Mouse (Mus musculus): ENCODE data around the gene Impdh2. TPM values are rescaled to one million over a fixed set of nuclear protein-coding genes. Genes with fewer than 3 reads are reported as not detected.

The Impdh2 gene
- polyA plus RNA-seq, 1 experiment from 2014 or later: 227 TPM

DNA sequence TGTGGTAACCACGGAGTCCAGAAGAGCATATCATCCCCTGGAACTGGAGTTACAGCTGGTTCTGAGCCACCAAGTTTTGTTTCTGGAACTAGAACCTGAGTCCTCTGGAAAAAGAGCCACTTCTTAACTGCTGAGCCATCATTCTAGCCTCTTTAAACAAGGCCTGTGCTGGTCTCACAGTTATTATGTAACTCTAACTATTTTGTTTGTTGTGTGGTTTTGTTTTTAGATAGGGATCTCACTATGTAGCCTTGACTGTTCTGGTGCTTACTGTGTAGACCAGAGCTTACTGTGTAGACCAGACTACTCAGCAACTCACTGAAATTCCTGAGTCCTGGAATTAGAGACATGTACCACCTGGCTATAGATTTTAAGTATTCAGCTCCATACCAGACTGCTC is 13.2 kb upstream of the Impdh2 start:
- H3K9ac ChIP-seq: no peak overlapping the region
- no peak overlapping the region for H3K4me2 ChIP-seq
- H3K4me1 ChIP-seq: no peaks in the 10 kb centered on the region
- H3K4me3 ChIP-seq: no peak overlapping the region
- H3K27me3 ChIP-seq: no peaks in the 10 kb centered on the region
- no peak overlapping the region for H3K27ac ChIP-seq
- H3K36me3 ChIP-seq: peaks cover 86% of the 10 kb centered on the region
- WGBS: 95% methylated on average over 1 of the region's 1 CpGs
- ATAC-seq (ENCODE audit: insufficient number of reproducible peaks, insufficient read depth, low FRiP score, low TSS enrichment, low read depth): no peak
- H3K9me3 ChIP-seq: no peaks in the 10 kb centered on the region

GRCm38 (mm10) chr9:108559169-108559568 is 917 bp upstream of the Impdh2 start:
- no peak overlapping the region for H3K4me2 ChIP-seq
- H3K4me3 ChIP-seq: no peak overlapping the region
- no peaks in the 10 kb centered on the region for H3K9me3 ChIP-seq
- WGBS: 84% methylated on average over 4 of the region's 4 CpGs
- H3K36me3 ChIP-seq: peaks cover 79% of the 10 kb centered on the region
- H3K27ac ChIP-seq: peak overlapping the region; percentile 29; the same call in 1 of the 2 replicates
- H3K27me3 ChIP-seq: no peaks in the 10 kb centered on the region
- no peak overlapping the region for H3K9ac ChIP-seq
- no peak for ATAC-seq (ENCODE audit: insufficient number of reproducible peaks, insufficient read depth, low FRiP score, low TSS enrichment, low read depth)
- H3K4me1 ChIP-seq: peaks cover 14% of the 10 kb centered on the region

DNA sequence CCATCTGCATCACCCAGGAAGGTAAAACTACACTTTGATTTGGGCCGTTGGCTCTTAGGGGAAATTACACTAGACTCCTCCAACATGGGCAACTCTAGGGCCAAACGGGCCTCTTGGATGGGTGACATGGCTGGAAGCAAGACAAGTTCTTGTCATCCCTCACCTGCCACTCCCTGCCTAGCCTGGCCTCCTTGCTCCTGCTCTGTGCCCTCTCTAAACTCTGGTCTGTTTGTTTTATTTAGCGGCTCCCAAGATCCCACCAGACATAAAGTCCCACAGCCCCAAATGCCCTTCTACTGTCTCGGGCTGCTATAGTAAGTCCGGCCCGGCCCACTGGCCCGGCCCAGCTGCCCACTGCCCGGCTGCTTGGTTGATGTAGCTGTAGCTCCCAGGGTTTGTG is 3.6 kb downstream of the Impdh2 start:
- H3K36me3 ChIP-seq: peaks cover 58% of the 10 kb centered on the region
- no peak for ATAC-seq (ENCODE audit: insufficient number of reproducible peaks, insufficient read depth, low FRiP score, low TSS enrichment, low read depth)
- no peak overlapping the region for H3K4me3 ChIP-seq

GRCm38 (mm10) chr9:108564131-108564530 is 4.0 kb downstream of the Impdh2 start:
- ATAC-seq (ENCODE audit: insufficient number of reproducible peaks, insufficient read depth, low FRiP score, low TSS enrichment, low read depth): no peak
- H3K4me1 ChIP-seq: peaks cover 37% of the 10 kb centered on the region
- no peaks in the 10 kb centered on the region for H3K27me3 ChIP-seq
- WGBS: 79% methylated on average over 7 of the region's 7 CpGs
- no peak overlapping the region for H3K4me3 ChIP-seq
- no peaks in the 10 kb centered on the region for H3K9me3 ChIP-seq
- no peak overlapping the region for H3K27ac ChIP-seq
- H3K36me3 ChIP-seq: peaks cover 53% of the 10 kb centered on the region
- H3K9ac ChIP-seq: peak overlapping the region; percentile 32; the same call in 1 of the 2 replicates
- H3K4me2 ChIP-seq: no peak overlapping the region

More for the DNA sequence above, 3.6 kb downstream of the Impdh2 start:
- peak overlapping the region; percentile 32; the same call in 1 of the 2 replicates for H3K9ac ChIP-seq
- no peaks in the 10 kb centered on the region for H3K9me3 ChIP-seq
- WGBS: 93% methylated on average over 8 of the region's 8 CpGs
- H3K4me2 ChIP-seq: no peak overlapping the region
- H3K4me1 ChIP-seq: peaks cover 34% of the 10 kb centered on the region
- no peaks in the 10 kb centered on the region for H3K27me3 ChIP-seq
- H3K27ac ChIP-seq: no peak overlapping the region

- peak overlapping the region; percentile 74 for H3K4me3 ChIP-seq
- peak overlapping the region; percentile 97 for H3K4me2 ChIP-seq
- peak overlapping the region; percentile 92 for H3K27ac ChIP-seq
- ATAC-seq (ENCODE audit: insufficient number of reproducible peaks, insufficient read depth, low FRiP score, low TSS enrichment, low read depth): no peak
- peaks cover 54% of the 10 kb centered on the region for H3K4me1 ChIP-seq
- no peaks in the 10 kb centered on the region for H3K27me3 ChIP-seq
- peaks cover 53% of the 10 kb centered on the region for H3K36me3 ChIP-seq
- H3K9ac ChIP-seq: peak overlapping the region; percentile 87
- WGBS: 13% methylated on average over 35 of the region's 35 CpGs
- H3K9me3 ChIP-seq: no peaks in the 10 kb centered on the region
Observed at GRCm38 (mm10) chr9:108565881-108566814, 6.1 kb downstream of the Impdh2 start.

- under 1% methylated on average over 73 of the region's 73 CpGs for WGBS
- peaks cover 53% of the 10 kb centered on the region for H3K36me3 ChIP-seq
Observed at GRCm38 (mm10) chr9:108566815-108567776, 7.0 kb downstream of the Impdh2 start, which contains the start of gene Ndufaf3. Gene Ndufaf3 (minus strand): TSS chr9:108567434.

DNA sequence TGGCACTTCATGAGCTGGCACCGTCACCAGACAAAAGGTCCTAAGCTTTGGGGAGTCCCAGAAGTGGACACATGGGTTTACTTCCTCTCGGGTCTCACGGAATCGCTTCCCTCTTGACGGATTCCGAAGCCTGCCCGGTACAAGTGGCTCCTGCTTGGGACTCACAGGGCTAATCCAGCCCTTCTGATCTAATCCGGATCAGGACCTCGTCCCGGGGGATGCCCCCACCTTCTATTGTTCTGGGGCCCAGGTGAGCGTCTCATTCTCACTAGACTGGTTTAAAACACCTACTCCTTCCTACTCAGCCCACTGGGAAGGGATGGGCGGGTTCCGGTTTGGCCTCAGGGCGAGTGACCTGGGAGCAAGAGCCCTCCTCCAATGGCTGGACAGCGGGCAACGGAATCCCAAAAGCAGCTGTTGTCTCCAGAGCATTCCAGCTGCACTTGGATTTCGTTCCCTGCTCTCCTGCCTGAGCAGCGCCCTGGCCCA is 7.9 kb downstream of the Impdh2 start:
- peaks cover 54% of the 10 kb centered on the region for H3K36me3 ChIP-seq
- H3K4me2 ChIP-seq: peak overlapping the region; percentile 97
- H3K9ac ChIP-seq: peak overlapping the region; percentile 87
- H3K4me3 ChIP-seq: peak overlapping the region; percentile 74
- peaks cover 48% of the 10 kb centered on the region for H3K4me1 ChIP-seq
- H3K27ac ChIP-seq: peak overlapping the region; percentile 92
- ATAC-seq (ENCODE audit: insufficient number of reproducible peaks, insufficient read depth, low FRiP score, low TSS enrichment, low read depth): no peak
- WGBS: 7% methylated on average over 18 of the region's 18 CpGs
- no peaks in the 10 kb centered on the region for H3K9me3 ChIP-seq
- H3K27me3 ChIP-seq: no peaks in the 10 kb centered on the region

More at GRCm38 (mm10) chr9:108566815-108567776, 7.0 kb downstream of the Impdh2 start, which contains the start of gene Ndufaf3:
- H3K4me1 ChIP-seq: peaks cover 48% of the 10 kb centered on the region
- peak within 1 kb of the TSS; percentile 97 for H3K4me2 ChIP-seq
- H3K27me3 ChIP-seq: no peaks in the 10 kb centered on the region
- ATAC-seq (ENCODE audit: insufficient number of reproducible peaks, insufficient read depth, low FRiP score, low TSS enrichment, low read depth): peak; percentile 72
- H3K27ac ChIP-seq: peak within 1 kb of the TSS; percentile 92
- peak within 1 kb of the TSS; percentile 87 for H3K9ac ChIP-seq
- H3K4me3 ChIP-seq: peak within 1 kb of the TSS; percentile 74
- no peaks in the 10 kb centered on the region for H3K9me3 ChIP-seq

GRCm38 (mm10) chr9:108568511-108568921 is 8.4 kb downstream of the Impdh2 start:
- peaks cover 48% of the 10 kb centered on the region for H3K4me1 ChIP-seq
- peak overlapping the region; percentile 87; the same call in 1 of the 2 replicates for H3K9ac ChIP-seq
- peak overlapping the region; percentile 92; the same call in 1 of the 2 replicates for H3K27ac ChIP-seq
- peaks cover 54% of the 10 kb centered on the region for H3K36me3 ChIP-seq
- H3K27me3 ChIP-seq: no peaks in the 10 kb centered on the region
- H3K4me3 ChIP-seq: peak overlapping the region; percentile 74
- no peak for ATAC-seq (ENCODE audit: insufficient number of reproducible peaks, insufficient read depth, low FRiP score, low TSS enrichment, low read depth)
- no peaks in the 10 kb centered on the region for H3K9me3 ChIP-seq
- 72% methylated on average over 17 of the region's 17 CpGs for WGBS
- H3K4me2 ChIP-seq: peak overlapping the region; percentile 97

- peak; percentile 45 for ATAC-seq (ENCODE audit: insufficient number of reproducible peaks, insufficient read depth, low FRiP score, low TSS enrichment, low read depth)
- Histone ChIP-seq H3K4me1 (peaks cover 51% of the 10 kb centered on the region), H3K9ac (peak within 1 kb of the TSS; percentile 78), H3K36me3 (peaks cover 54% of the 10 kb centered on the region), H3K4me2 (peak within 1 kb of the TSS; percentile 99), H3K27ac (peak within 1 kb of the TSS; percentile 73), H3K9me3 (no peaks in the 10 kb centered on the region), H3K27me3 (no peaks in the 10 kb centered on the region), H3K4me3 (peak within 1 kb of the TSS; percentile 68)
- 5% methylated on average over 42 of the region's 42 CpGs for WGBS
Observed at GRCm38 (mm10) chr9:108569381-108570206, 9.5 kb downstream of the Impdh2 start, which contains the start of gene Dalrd3. Gene Dalrd3 (plus strand): TSS chr9:108569886.

GRCm38 (mm10) chr9:108570207-108570896 is 10.3 kb downstream of the Impdh2 start:
- WGBS: 3% methylated on average over 40 of the region's 40 CpGs
- no peaks in the 10 kb centered on the region for H3K9me3 ChIP-seq
- H3K4me1 ChIP-seq: peaks cover 58% of the 10 kb centered on the region
- ATAC-seq (ENCODE audit: insufficient number of reproducible peaks, insufficient read depth, low FRiP score, low TSS enrichment, low read depth): no peak
- no peaks in the 10 kb centered on the region for H3K27me3 ChIP-seq
- H3K27ac ChIP-seq: peak overlapping the region; percentile 73
- peak overlapping the region; percentile 99 for H3K4me2 ChIP-seq
- peak overlapping the region; percentile 78 for H3K9ac ChIP-seq
- H3K36me3 ChIP-seq: peaks cover 54% of the 10 kb centered on the region
- peak overlapping the region; percentile 68 for H3K4me3 ChIP-seq

All from embryonic facial prominence, embryonic 13.5 days (tissue).